Mouse (Mus musculus) brown adipose tissue, adult 24 weeks (tissue): Measurements from ENCODE around the gene Bnc2. TPM values are rescaled to one million over a fixed set of nuclear protein-coding genes. Genes with fewer than 3 reads are reported as not detected.
A peak's percentile ranks its signal among the peaks of the same experiment; 100 is the strongest.

Source experiments
- H3K27ac ChIP-seq: fragments of 200-500 bp; replicated peaks from 2 replicates; pipeline ENCODE4 v1.5.1; 2012; ENCODE audit warnings: low read depth, mild to moderate bottlenecking, low read length
- H3K4me1 ChIP-seq: fragments of 200-500 bp; 2 replicates; pipeline ENCODE4 v1.6.1; 2012; ENCODE audit warnings: low read length, mixed read lengths; ENCODE audit not compliant: control insufficient read depth, insufficient read depth, insufficient read length
- H3K4me3 ChIP-seq: fragments of 200-500 bp; 2 replicates; pipeline ENCODE4 v1.5.1; 2012; ENCODE audit warnings: low read depth, mild to moderate bottlenecking, low read length, moderate library complexity; ENCODE audit not compliant: insufficient read depth
- polyA plus RNA-seq: library from polyadenylated mRNA; stranded (reverse); fragments of >200 nt; gene quantifications from 2 replicates; pipeline ENCODE4 v1.2.4, GENCODE M21; 2012; ENCODE audit not compliant: missing spikeins, insufficient read depth, insufficient read length

Gene Bnc2
- 2.0 and 2.2 TPM in 2 replicates for polyA plus RNA-seq

DNA sequence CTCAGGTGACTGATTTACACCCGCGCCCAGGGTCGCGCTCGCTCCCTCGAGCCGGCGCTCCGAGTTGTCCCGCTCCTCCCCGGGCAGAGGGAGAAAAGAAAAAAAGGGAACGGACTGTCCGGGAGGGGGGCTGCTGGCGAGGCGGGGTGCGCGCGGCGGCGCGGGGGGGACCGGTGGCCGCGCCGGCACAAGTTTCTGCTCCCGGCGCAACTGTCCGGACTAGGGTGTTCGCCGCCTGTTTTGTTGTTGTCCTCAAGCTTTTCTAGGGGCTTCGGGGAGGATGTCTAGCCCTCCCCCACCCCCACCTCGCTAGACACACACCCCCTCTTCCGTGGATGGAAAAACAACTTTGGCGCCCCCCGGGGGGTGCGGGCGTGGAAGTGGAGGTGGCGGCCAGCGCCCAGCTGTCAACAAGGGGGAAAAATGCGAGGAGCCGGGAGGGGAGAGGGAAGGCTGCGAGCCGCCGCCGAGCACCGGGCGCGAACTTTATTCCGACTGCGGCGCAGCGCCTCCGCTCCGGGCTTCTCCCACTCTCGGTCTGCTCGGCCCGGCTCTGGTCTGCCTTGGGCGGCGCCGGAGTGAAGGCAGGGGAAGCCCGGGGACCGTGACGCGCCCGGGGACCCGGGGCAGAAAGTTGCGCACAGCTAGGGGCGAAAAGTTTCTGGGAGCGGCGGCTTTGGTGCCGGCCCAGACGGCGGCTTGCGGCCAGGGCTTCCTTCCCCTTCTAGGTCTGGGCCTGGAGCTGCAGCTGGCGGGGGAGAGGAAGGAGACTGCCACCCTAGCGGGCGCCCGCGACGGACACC is at the start of gene Bnc2:
Bnc2 (minus strand) TSS at position 105 of the 803 bp plus-strand sequence.
- H3K27ac ChIP-seq = peak within 1 kb of the TSS; percentile 59
- H3K4me1 ChIP-seq = no peaks in the 10 kb centered on the region
- H3K4me3 ChIP-seq = peak within 1 kb of the TSS; percentile 60

DNA sequence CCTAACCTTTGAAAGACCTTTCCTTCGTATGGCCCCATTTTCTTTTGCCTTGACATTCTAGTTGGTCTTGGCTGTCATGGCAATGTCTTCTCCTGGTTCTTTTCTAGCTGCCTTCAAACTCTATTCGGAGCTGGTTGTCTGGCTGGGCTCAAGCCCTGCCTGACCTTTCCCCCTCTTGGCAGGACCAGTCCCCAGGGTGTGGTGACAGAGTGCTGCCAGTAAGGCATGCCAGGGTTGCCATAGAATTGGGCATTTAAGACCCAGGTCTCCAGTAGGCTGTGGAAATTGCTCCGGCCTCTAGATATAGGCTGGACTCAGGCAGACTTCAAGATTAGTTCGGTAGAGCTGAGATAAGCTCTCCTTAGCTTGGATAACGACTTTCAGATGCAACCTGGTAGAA is 32.9 kb upstream of the Bnc2 start:
- Histone ChIP-seq H3K4me3 (no peak overlapping the region), H3K4me1 (peaks cover 2% of the 10 kb centered on the region; the same call in 1 of the 2 replicates), H3K27ac (no peak overlapping the region)

- no peak overlapping the region for H3K27ac ChIP-seq
- H3K4me1 ChIP-seq = no peaks in the 10 kb centered on the region
- no peak overlapping the region for H3K4me3 ChIP-seq
Observed at GRCm38 (mm10) chr4:84685521-84686366, 10.7 kb upstream of the Bnc2 start.

DNA sequence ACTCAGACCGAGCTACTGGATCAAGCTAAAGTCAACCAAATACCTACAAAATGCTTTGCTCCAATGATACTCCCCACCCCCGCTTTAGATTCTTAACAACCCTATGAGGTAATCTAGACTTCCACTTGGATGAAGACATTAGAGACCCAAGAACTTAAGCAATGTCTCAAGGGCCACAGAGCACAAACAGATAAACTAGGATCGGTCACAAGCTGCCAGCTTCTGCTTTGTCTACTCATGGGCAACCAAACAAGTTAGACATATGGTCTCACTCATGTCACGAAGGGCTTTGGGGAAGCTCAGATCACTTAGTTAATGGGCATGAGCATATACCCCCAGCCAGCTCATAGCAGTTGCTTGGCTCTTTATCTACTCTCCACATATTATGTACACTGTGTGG is 9.9 kb upstream of the Bnc2 start:
- Histone ChIP-seq H3K27ac (no peak overlapping the region), H3K4me1 (no peaks in the 10 kb centered on the region), H3K4me3 (no peak overlapping the region)

- Histone ChIP-seq H3K4me3 (peak overlapping the region; percentile 60), H3K4me1 (no peaks in the 10 kb centered on the region), H3K27ac (peak overlapping the region; percentile 59; the same call in 1 of the 2 replicates)
Observed at GRCm38 (mm10) chr4:84675974-84676315, 870 bp upstream of the Bnc2 start.

GRCm38 (mm10) chr4:84674318-84675170 is 531 bp downstream of the Bnc2 start:
- H3K4me3 ChIP-seq = peak overlapping the region; percentile 60
- no peaks in the 10 kb centered on the region for H3K4me1 ChIP-seq
- peak overlapping the region; percentile 59 for H3K27ac ChIP-seq

- Histone ChIP-seq H3K27ac (no peak overlapping the region), H3K4me3 (peak overlapping the region; percentile 60; the same call in 1 of the 2 replicates), H3K4me1 (no peaks in the 10 kb centered on the region)
Observed at GRCm38 (mm10) chr4:84673681-84674307, 1.3 kb downstream of the Bnc2 start.

DNA sequence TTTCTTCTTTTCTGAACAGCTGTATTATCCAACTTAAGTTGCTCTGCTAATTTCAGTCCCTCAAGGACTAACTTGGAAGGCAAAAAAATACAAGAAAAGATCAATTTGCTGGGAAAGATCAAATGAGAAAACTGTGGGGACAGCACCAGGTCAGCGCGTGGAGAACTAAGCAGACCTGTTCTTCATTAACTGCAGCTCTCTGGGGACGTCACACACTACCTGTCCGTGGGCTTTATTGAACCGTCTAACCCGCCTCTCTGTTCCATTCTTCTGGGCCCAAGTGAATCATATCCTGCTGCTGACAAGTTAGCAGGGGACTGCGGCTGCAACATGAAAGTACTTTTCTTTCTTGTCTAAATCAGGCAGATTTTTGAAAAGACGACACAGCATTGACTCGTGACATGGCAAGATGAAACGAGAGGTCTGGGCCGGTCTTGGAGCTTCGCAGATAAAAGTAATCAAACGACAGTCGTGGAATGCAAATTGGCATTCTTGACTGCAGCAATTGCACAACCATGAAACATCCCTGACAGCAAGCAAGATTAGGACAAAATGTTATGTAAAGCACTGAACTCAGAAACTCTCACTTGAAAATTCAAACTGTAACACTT is 2.8 kb downstream of the Bnc2 start:
- Histone ChIP-seq H3K27ac (no peak overlapping the region), H3K4me1 (no peaks in the 10 kb centered on the region), H3K4me3 (no peak overlapping the region; the same call in 1 of the 2 replicates)

DNA sequence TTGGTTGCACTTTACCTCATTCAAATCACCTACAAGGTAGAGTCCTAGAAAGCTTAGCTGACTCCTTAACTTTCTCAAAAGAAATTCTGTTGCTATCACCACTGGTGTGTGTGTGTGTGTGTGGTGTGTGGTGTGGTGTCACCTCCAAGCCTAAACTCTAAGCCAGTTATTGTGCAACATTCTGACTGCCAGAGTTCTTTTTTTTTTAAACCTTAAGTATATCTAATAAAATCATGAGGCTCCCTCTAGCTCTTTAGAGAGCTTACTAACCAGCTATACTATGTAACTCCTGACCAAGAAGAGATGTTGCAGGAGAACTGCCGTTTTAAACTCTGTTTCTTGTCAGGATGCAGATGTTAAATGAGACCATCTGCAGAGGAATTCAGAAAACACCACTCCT is 4.1 kb downstream of the Bnc2 start:
- no peak overlapping the region for H3K27ac ChIP-seq
- H3K4me1 ChIP-seq = no peaks in the 10 kb centered on the region
- H3K4me3 ChIP-seq = no peak overlapping the region

DNA sequence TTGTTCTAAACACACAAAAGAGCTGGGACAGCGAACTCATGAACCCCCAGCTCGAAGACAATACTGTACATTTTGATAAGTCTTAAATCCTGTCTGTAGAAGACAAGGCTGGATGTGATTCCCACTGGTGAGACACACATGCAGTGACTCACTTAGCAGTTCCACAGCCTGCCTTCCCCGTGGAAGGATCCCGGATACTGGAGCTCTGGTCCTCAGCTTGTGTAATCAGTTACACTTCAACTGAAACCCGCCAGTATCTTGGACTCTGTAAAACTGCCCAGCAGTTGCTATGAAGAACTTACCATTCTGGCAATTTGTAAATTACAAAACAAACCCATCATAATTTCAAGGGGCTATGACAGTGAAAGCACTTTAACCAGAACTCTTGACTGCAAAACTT is 5.4 kb downstream of the Bnc2 start:
- Histone ChIP-seq H3K4me1 (no peaks in the 10 kb centered on the region), H3K4me3 (no peak overlapping the region), H3K27ac (no peak overlapping the region)

DNA sequence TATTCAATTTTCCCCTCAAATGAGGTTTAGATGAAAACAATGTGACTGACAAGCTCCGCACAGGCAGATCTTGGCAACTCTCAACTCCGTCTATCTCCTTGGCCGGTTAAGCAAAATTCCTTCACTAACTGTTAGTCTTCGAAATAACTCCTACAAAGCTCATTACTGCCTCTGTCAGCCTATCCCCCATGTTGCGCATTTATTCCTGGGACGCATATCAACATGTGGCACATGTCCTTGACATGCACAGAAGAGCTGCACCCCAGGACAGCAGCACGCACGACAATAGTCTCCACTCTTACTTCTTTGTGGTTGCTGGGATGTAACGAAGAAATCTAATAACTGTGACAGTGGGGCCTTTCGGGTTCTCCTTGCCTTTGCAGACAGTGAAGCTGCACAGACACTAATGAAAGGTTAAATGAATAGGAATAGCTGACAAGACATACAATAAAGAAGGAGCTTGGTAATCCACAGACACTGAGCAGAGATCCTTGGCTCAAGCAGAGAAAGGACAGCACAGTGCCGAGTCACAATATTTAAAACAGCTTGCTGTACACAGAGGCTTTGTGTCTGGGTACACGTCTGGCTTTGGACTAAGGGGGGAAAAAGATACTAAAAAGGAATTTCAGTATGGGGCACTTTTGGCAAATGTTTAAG is 6.0 kb downstream of the Bnc2 start:
- Histone ChIP-seq H3K4me3 (no peak overlapping the region), H3K27ac (no peak overlapping the region), H3K4me1 (no peaks in the 10 kb centered on the region)

- H3K4me3 ChIP-seq = no peak overlapping the region
- H3K4me1 ChIP-seq = no peaks in the 10 kb centered on the region
- no peak overlapping the region for H3K27ac ChIP-seq
Observed at GRCm38 (mm10) chr4:84668226-84668625, 6.8 kb downstream of the Bnc2 start.

DNA sequence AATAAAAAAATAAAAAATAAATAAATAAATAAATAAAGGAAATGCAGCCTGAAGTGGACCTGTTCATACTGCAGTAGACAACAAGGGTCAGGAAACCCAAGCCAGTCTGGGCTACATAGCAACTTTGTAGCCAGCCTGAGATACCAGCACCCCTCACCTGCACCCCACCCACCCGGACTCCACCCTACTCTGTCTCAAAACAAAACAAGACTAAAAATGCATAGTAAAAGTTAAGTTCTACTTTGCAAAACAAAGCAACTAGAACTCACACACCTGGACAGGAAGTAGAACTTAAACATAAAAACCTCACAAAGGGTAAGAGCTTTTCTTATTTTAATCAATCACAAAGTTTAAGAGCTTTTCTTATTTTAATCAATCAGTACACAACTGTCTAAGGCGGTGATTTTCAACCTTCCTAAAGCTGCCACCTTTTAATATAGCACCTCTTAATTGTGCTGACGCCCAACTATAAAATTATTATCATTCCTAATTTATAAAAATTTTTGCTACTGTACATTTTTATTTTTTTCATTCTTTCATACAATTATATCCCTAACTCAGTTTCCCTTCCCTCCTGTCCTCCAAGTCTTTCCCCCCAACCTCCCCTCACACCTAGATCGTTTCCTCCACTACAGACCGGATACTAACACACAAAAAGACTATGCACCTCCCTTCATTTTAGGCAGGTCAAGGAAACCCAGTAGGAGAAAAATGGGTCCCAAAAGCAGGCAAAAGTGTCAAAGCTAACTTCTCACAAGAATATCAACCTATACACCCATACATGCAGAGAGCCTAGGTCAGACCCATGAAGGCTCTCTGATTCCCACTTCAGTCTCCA is 12.6 kb downstream of the Bnc2 start:
- Histone ChIP-seq H3K4me1 (no peaks in the 10 kb centered on the region), H3K27ac (no peak overlapping the region), H3K4me3 (no peak overlapping the region)
